Mouse (Mus musculus): ENCODE results near the gene Krtcap2.

Krtcap2 gene

DNA sequence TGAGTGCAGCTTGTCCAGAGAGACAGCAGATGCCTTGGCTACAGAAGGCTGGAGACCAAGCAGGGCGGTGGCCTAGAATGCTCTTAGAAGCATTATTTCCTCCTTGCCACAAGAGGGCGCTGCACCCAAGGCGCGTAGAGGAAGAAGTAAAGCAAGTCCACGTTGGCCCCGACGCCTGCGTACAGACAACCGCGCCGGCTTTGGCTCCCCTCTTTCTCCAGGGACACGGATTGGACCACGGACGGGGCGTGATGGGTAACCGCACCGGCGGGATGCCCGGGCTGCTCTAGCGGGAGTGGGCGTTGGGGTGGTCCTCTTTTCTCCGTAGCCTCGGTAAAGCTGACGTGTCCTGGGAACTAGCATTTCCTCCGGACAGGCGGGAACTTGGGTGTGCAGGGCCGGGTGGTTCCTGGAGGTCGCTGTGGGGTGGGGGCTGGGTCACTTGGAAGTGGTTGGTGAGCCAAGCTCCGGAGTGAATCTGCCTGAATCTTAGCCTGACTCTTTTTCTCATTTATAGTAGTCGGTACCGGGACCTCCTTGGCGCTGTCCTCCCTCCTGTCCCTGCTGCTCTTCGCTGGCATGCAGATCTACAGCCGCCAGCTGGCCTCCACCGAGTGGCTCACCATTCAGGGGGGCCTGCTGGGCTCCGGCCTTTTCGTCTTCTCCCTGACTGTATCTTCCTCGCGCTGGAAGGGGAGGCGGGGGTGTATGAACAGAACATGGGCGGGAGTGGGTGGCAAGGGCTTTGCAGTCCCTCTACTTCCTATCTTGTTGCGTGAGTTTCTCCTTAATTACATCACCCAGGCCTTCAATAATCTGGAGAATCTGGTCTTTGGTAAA lies 715 bp downstream of the Krtcap2 start, which contains the start of gene Trim46:
Gene Trim46, minus strand, starts transcription at position 49 of the 840 bp plus-strand sequence.
- no peak for DNase-seq (ENCODE audit: extremely low read depth, low read depth, low spot score)

DNA sequence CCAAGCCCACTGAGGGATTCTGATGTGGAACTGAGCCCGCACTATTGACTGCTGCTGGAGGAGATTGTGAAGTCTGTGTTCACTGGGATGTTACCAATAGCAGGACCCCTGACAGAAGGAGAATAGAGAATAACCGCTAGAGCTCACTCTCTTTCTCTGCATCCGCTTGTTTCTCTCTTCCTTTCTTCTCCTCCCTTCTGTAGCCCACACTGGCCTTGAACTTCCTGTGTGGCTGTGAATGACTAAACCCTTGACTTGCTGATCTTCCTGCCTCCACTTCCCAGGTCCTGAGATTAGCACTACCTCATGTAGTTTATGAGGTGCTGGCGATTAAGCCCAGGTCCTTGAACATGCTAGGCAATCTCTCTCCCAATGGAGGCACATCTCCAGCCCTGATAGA lies 1.7 kb downstream of the Krtcap2 start:
- DNase-seq (ENCODE audit: extremely low read depth, low read depth, low spot score): no peak

DNA sequence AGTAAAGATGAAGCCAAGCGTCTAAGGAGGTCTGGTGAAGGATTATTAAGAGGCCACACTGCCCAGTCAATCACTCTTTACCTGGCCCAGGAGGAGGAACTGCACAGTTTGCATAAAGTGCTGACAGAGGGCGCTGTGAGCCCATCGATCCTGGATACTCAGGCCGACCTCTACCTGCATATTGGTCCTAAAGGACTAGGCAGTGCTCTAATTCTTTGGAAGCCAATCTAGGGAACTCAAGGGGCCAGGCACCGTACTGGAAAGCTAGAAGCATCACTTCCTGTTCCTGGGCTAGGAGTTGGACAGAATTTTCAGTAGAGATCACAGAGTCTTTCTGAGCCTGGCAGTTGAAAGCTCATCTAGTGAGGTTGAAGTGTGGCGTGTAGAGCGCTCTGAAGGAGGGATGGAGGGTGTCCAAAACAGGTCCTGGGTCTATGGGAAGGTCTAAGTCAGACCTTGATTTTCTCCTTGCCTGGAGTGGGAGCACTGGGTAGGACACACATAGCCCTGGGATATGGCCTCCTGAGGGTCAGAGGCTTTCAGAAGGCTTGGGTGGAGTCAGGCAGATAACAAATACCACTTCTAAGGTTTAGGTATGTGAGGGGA lies 4.8 kb downstream of the Krtcap2 start:
- no peak for DNase-seq (ENCODE audit: extremely low read depth, low read depth, low spot score)

DNA sequence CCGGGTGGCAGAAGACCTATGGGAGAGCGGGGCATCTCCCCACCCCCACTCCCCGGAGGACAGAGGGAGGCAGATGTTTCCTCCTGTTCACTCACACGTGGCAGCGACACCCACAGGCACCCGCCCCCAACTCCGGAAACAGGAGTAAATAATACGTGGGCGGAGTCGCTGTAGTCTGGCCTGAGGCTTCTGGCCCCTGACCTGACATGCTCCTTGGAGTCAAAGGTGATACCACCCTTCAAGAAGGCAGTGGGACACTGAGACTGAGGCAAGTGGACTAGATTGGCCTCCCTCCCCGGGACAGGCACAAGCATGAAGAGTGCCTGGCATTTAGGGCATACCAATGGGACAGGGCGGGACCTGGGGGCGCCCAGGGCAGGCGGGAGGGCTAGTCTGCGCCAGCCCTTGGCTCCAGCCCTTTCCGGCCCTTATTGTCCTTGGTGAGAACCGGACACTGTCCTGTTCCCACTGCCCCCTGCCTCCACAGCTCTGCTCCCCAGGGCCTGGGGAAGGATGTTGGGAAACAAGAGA lies 5.7 kb downstream of the Krtcap2 start:
- no peak for DNase-seq (ENCODE audit: extremely low read depth, low read depth, low spot score)

DNA sequence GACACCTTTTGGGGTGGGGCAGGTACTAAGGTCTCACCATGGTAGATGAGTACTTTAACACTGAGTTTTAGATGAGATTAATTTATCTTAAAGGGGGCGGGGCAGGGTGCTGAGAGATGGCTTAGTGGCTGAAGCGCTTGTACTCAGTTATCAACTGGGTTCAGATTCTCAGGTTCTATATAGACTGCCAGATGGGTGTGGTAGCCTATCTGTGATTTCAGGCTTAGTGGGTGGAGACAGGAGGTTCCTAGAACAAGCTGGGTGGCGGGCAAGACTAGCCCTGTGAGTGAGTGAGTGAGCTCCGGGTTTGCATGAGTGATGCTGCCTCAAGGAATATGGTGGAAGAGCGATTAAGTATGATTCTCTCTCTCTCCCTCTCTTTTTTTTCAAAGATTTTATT lies 9.2 kb downstream of the Krtcap2 start:
- DNase-seq (ENCODE audit: extremely low read depth, low read depth, low spot score): no peak

DNA sequence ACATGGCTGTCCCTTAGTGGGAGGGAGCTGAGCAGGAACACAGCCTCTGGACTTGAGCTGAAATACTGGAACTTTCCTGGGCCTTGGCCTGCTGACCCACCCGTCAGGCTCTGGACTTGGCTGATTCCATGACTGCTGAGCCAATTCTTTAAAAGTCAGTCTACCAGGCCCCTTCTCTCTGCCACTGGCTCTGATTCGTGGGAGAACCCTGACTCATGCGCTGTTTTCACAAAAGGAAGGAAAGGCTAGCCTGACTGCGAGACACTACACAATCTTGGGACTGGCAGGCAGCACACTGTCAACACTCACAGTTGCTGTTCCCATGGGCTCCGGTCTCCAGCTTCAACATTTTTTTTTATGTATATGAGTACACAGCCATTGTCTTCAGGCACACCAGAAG lies 10.4 kb downstream of the Krtcap2 start:
- no peak for DNase-seq (ENCODE audit: extremely low read depth, low read depth, low spot score)

DNA sequence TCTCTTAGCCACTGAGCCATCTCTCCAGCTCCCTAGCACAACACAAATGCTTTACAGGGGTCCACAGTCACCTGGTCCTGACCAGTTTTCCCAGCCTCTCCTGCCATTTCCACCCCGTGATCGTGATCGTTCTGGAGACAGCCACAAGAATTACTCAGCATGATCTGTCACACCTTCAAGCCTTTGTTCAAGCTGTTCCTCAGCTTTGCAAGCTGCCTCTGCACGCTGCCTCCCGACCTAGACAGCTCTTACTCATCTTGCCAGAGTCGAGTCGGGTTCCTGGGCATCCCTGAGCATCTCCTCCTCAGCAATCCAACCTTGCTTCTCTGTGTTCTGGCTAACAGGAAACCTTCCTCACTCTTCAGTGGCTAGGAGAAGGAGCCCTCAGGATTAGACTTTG lies 13.3 kb downstream of the Krtcap2 start, which contains the start of gene Dpm3:
Gene Dpm3, plus strand, starts transcription at position 283 of the 400 bp plus-strand sequence.
- DNase-seq (ENCODE audit: extremely low read depth, low read depth, low spot score): no peak

DNA sequence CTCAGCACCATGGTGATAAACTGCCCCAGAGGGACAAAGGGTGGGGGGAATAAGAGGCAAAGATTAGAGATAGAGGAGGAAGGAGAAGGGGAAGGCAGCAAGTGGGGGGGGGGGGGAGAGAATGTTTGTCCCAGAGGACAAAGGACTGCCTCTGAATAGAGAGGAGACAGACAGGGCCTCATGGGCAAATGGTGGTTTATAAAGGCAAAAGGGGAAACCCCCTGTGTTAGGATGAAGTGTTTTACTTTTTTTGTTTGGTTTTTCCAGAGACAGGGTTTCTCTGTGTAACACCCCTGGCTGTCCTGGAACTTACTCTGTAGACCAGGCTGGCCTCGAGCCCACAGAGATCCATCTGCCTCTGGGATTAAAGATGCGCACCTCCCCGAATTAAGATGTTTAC lies 14.4 kb downstream of the Krtcap2 start:
- DNase-seq (ENCODE audit: extremely low read depth, low read depth, low spot score): no peak

DNA sequence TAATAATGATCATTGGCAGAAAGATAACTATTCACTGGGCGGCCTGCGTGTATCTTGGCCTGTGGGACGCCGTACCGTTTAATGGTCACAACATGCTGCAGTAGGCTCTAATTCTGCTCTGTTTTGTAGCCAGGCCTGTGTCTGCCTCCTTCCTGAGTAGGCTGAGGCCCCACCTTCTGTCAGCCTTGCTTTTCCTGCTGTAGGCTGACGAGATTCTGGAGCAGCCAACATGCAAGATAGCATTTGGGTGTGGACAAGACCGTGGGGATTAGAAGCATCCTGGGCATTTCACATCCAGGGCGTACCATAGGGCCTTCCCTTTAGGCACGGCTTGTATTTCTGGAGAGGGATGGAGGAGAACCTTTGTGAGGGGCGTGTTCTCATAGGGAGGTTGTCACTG lies 16.7 kb downstream of the Krtcap2 start:
- no peak for DNase-seq (ENCODE audit: extremely low read depth, low read depth, low spot score)

DNA sequence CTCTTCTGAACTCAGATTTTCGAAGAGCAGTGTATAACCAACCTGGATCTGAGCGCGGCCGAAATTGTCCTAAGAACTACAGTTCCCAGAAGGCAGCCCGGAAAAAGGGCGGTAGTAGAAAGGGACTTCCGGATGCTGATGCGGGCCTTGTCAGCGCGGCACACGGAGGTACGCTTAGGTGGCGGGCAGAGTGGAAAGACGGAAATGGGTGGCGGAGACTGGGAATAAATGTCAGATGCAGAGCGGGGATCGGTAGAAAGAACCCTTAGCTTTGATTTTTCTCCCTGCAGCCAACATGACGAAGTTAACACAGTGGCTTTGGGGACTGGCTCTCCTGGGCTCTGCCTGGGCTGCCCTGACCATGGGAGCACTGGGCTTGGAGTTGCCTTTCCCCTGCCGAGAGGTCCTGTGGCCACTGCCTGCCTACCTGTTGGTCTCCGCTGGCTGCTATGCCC lies 20.7 kb downstream of the Krtcap2 start:
- no peak for DNase-seq (ENCODE audit: extremely low read depth, low read depth, low spot score)

DNA sequence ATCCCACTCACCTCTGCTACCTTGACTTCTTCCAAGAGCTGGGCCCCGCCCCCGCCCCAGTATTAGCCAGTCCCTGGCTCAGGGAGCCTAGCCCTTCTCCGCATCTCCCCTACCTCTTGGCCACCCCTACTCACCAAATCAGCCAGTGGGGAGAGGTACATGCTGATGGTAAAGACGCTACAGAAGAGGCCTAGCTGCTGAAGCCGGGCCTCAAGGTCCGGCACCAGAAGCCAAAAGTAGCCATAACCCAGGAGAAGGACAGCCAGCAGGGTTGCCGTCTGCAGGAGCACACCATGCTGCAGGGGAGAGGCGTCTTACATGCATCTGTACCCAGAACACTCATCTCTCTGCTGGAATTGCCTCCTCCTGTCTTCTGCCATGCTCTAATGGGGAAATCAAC lies 23.1 kb downstream of the Krtcap2 start:
- DNase-seq (ENCODE audit: extremely low read depth, low read depth, low spot score): no peak

DNA sequence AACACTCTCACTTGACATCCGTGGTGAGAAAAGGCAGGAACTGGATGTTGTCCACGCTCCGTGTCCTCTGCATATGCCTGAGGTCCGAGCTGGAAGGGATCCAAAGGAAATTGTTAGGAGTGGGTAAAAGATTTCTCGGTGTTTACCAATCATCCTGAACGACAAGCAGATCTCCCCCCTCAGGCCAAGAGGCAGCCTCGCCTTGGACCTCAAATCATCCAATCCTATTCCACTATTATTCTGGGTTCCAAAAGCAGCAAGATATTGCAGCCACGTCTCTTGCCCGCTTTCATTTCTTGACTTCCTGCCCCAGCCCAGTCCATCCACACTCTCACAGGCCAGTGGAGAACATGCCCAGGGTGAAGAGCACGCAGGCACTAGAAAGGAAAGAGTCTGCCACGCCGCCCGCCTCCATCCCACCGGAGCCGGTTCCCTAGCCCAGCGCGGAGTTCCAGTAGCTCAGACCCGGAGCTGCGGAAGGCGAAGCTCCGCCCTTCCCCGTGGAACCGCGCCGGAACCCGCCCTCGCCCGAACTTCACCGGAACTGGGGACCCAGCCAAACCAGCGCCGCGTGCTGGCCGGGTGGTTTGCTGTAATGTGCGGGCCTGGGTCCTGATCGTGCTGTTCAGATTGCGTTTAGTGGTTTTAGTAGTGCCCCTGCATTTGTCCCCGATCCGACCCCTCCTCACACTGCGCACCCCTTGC lies 24.4 kb downstream of the Krtcap2 start, which contains the start of gene Slc50a1:
Gene Slc50a1, minus strand, starts transcription at position 520 of the 705 bp plus-strand sequence.
- DNase-seq (ENCODE audit: extremely low read depth, low read depth, low spot score): no peak

DNA sequence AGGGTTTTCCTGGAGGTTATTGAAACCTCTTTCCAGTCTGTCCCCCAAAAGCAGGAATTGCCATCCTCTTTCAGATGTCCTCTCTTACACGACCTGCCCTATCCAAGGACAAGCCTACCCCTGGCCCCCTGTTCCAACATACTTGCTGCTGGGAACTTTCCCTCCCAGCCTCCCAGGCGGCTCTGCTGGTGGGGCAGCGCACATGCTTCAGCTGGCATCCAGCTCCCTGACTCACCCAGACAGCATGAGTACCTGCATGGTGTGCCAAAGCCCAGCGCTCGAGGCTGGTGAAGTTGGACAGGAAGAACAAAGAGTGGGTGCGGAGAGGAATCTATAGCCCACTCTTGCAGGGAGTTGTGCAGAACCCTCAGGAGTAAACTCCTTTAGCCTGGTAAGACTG lies 25.1 kb downstream of the Krtcap2 start:
- peak; percentile 89 for DNase-seq (ENCODE audit: extremely low read depth, low read depth, low spot score)

DNA sequence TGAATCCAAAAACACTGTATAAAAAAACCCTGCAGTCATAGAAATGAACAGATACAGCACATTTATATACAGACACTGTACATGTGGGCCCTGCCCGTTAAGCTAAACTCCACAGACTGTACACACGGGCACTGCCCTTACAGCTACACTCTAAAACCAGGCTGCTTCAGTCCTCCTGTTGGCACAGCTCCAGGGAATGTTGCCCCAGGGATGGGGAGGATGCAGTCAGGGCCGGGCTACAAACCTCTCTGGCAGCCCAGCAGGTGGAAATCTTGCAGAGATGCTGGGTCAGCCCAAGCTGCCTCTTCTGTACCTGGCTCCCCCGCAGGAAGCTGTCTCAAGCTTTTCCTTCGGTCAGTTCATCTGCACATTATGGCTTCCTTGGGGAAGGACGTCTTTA lies 26.0 kb downstream of the Krtcap2 start:
- DNase-seq (ENCODE audit: extremely low read depth, low read depth, low spot score): no peak

DNA sequence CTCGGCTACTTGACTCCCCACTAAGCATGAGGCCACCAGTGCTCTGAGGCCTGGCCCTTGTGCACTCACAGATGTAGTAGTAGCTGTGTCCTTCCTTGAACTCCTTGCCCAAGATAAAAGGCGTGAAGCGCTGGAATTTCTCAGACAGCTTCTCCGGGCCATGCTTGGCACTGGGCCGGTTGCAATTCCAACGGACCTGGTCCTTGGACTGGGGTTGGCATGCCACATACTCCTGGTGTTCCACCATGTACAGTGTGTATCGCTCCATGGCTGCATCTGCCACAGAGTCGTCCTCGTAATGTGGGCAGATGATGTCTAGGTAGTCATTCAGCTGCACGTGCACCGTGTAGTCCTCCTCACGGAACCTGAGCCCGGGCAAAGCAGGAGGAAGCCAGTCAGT lies 30.3 kb downstream of the Krtcap2 start:
- no peak for DNase-seq (ENCODE audit: extremely low read depth, low read depth, low spot score)

DNA sequence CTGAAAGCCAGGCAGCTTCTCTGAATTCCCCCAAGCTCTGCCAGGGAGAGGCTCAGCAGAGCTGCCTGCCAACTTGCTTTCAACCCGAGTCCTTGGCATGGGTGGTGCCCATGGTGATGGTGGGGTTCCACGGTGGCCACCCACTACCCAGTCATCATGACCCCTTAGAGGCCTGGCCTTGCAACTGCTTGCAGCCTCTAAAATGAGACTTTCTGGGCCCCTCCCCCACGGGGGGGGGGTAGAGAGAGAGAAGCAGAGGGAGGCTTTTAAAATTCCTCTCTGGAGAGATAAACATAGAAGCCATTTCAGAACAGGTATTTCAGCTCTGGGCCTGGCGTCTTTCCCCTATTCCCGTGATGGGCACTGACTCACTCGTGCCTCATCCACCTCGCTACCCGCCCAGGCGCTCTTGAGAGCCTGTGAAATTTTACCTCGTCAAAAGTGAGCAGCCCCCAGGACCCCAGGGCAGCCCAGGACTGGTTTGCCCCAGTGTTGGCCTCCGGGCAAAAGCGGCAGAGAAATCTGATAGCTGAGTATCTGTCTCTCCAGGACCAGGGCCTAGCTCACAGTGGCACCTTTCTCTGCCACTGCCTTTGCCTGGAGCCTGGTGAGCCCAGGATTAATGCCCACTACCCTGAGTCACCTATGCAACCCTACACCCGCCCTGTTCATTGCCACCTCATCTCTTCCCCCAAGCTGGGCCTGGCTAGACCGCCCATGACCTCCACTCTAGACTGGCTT lies 31.7 kb downstream of the Krtcap2 start:
- DNase-seq (ENCODE audit: extremely low read depth, low read depth, low spot score): no peak

DNA sequence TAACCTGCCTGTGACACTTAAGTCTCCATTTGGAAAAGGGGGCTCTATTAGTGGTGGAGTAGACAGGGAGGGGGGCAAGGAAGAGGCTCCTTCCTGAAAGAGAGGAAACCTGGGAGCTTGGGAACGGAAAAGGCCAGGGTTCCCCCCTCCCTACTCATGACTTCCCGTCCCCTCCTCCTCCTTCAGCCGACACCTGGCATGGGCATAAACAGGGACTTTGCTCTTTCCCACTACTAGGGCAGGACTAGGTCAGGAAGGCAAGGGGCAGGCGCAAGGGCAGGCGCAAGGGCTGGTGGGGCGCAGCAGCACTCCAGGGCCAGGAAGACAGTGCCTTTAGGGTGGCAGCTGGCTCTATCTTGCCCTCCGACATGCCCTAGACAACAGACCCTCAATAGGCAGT lies 32.3 kb downstream of the Krtcap2 start:
- no peak for DNase-seq (ENCODE audit: extremely low read depth, low read depth, low spot score)

DNA sequence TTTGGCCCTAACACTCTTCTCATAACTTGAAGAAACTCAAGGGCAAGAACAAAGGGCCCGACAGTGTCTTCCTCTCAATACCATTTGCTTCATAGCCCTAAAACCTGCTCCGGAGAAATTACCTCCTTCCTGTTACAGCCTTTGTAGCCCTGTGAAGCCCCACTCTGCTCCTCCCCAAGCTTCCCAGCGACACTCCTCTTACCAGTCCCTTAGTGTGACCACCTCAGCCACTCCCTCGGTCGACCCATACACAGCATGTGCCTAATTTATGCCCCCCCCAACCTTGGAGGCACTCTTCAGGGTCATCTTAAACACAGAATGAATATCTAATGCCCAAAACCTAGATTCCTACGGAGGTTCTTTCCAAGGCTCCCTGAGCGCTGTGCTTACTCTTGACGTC lies 32.9 kb downstream of the Krtcap2 start:
- DNase-seq (ENCODE audit: extremely low read depth, low read depth, low spot score): no peak

DNA sequence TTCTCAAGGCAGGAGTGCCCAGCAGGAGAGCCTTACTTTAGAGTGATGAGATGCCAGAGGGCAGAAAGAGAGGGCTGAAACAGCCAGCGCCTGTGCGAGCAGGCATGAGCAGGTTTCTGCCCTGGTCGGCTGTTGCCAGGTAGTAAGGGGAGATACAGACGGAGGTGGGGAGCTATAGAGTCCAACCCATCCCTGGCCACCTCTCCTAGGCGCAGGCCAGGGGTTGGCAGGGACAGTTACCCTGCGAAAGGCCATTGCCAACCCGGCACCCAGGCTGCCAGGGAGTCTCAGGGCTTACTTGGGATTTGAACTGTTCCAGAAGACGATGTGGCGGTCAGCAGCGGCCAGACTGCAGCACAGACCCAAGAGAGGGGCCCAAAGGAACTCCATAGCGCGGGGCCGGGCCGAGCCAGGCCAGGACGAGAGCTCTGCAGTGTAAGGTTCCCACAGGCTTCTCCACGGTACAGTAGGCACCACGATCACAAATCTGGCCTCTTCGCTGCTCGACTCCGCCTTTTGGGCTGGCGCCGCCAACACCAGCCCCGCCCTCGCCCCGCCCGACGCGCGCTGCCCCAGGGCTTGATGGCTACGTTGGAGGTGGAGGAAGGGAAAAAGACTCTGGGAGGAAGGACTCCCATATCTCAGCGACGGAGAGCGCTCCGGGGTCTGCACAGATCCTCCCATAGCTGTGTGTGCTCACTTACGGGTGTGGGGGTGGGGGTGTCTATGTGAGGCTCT lies 33.6 kb downstream of the Krtcap2 start:
- DNase-seq (ENCODE audit: extremely low read depth, low read depth, low spot score): no peak

DNA sequence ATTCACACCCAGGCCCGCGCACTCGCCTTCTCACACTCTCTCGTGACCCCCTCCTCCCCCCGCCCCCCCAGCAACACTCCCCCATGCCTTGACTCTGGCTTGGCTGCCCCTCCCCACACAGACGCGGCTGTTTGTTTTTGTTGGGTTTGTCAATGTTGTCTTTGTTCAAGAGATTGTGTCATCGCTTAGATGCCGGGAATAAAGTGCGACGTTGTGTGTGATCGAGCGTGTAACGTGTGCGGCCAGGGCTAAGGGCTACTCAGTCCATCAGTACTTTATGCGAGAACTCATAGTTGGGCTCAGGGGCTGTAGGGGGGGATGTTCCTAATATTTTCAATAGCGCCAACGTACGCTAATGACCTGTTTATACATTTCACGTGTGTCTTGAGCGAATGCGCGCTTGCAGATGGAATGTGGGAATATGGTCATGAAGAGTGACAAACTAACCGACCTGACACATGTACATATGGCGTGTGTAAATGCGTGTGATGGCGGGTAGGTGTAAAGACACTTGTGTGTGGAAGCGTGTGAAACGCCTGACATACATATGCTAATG lies 34.4 kb downstream of the Krtcap2 start:
- DNase-seq (ENCODE audit: extremely low read depth, low read depth, low spot score): no peak
